Mouse (Mus musculus) limb, embryonic 15.5 days (tissue): ENCODE measurements around the gene Plxna1. TPM values are rescaled to one million over a fixed set of nuclear protein-coding genes. Genes with fewer than 3 reads are reported as not detected.

Experiments used
- polyA plus RNA-seq: library from polyadenylated mRNA; unstranded; fragments of >200 nt; fragmentation: Nextera tagmentation; extraction: Ambion mirVana; gene quantifications from 2 replicates; pipeline ENCODE4 v1.2.1, GENCODE M21; 2015

Plxna1 gene
- polyA plus RNA-seq, 1 experiment from 2014 or later, result 31.8 TPM

Other genes starting within 250 kb of the Plxna1 start
- gene Chchd6, start 233.0 kb upstream of the Plxna1 start, polyA plus RNA-seq, result 48.9 and 49.4 TPM in 2 replicates